8 mouse cellular contexts compared by ENCODE assay signal in genomic region chr12:24707480-24707802, GRCm38 (mm10). TPM values are rescaled to one million over a fixed set of nuclear protein-coding genes. Genes with fewer than 3 reads are reported as not detected.
A peak's percentile ranks its signal among the peaks of the same experiment; 100 is the strongest.
DNase-seq lines count a peak whose midpoint lies in the region; ATAC-seq lines count a peak whose summit lies in the region.

No protein-coding gene starts in this region.

- 1% methylated on average over 9 of the region's 9 CpGs for WGBS in heart, embryonic 15.5 days
- WGBS in hindbrain, embryonic 10.5 days, result under 1% methylated on average over 9 of the region's 9 CpGs
- 0% methylated on average over 9 of the region's 9 CpGs for WGBS in midbrain, embryonic 14.5 days

- no peaks in the 10 kb centered on the region for H3K9me3 ChIP-seq in heart, embryonic 15.5 days (replicated peaks)
- H3K9me3 ChIP-seq in hindbrain, embryonic 10.5 days, result no peaks in the 10 kb centered on the region
- no peaks in the 10 kb centered on the region for H3K9me3 ChIP-seq in midbrain, embryonic 14.5 days (ENCODE audit: control insufficient read depth, low read length)

- H3K27me3 ChIP-seq in heart, embryonic 15.5 days, result no peaks in the 10 kb centered on the region
- H3K27me3 ChIP-seq in hindbrain, embryonic 10.5 days (ENCODE audit: insufficient read depth, poor library complexity, severe bottlenecking), result no peaks in the 10 kb centered on the region
- peaks cover 6% of the 10 kb centered on the region; the same call in 1 of the 2 replicates for H3K27me3 ChIP-seq in midbrain, embryonic 14.5 days (ENCODE audit: control insufficient read depth, insufficient read depth, low read length)

- peak overlapping the region; percentile 59 for H3K9ac ChIP-seq in heart, embryonic 15.5 days
- H3K9ac ChIP-seq in midbrain, embryonic 14.5 days (replicated peaks; ENCODE audit: low read length), result no peak overlapping the region

- peak overlapping the region; percentile 57 for H3K27ac ChIP-seq in heart, embryonic 15.5 days
- H3K27ac ChIP-seq in hindbrain, embryonic 10.5 days, result peak overlapping the region; percentile 99
- no peak overlapping the region for H3K27ac ChIP-seq in midbrain, embryonic 14.5 days (replicated peaks; ENCODE audit: low read depth, low read length)

- no peak for DNase-seq in heart, adult 9 months (ENCODE audit: low spot score in 2 of 2)
- DNase-seq in NIH3T3 (ENCODE audit: low read depth), result peak; percentile 36
- DNase-seq in hindbrain, embryonic 10.5 days (ENCODE audit: low spot score), result peak; percentile 38
- DNase-seq in midbrain, embryonic 14.5 days, result no peak
- no peak for DNase-seq in layer of hippocampus, adult 8-10 months (ENCODE audit: low spot score in 2 of 2)

- H3K4me2 ChIP-seq in heart, embryonic 15.5 days, result peak overlapping the region; percentile 92
- peak overlapping the region; percentile 81 for H3K4me2 ChIP-seq in midbrain, embryonic 14.5 days (ENCODE audit: low read length)

- no peak for ATAC-seq in heart, embryonic 15.5 days (replicated peaks; ENCODE audit: insufficient number of reproducible peaks, insufficient read depth, low FRiP score, low read depth)
- ATAC-seq in midbrain, embryonic 14.5 days (ENCODE audit: low FRiP score, low TSS enrichment), result no peak
- ATAC-seq in erythroid progenitor cell, adult 5-6 weeks (replicated peaks; ENCODE audit: low FRiP score, poor library complexity, severe bottlenecking), result no peak
- ATAC-seq in monocyte, adult 5-6 weeks (replicated peaks; ENCODE audit: insufficient number of reproducible peaks, low FRiP score, low TSS enrichment, poor library complexity, severe bottlenecking), result no peak

- peaks cover 12% of the 10 kb centered on the region for H3K36me3 ChIP-seq in heart, embryonic 15.5 days
- peaks cover 40% of the 10 kb centered on the region for H3K36me3 ChIP-seq in hindbrain, embryonic 10.5 days
- 0 out of 2 replicates have a peak, but pooled peaks cover under 1% of the 10 kb centered on the region for H3K36me3 ChIP-seq in midbrain, embryonic 14.5 days (ENCODE audit: control insufficient read depth, insufficient read depth, low read length)

- H3K4me3 ChIP-seq in heart, embryonic 15.5 days, result peak overlapping the region; percentile 92
- peak overlapping the region; percentile 96 for H3K4me3 ChIP-seq in hindbrain, embryonic 10.5 days
- peak overlapping the region; percentile 87 for H3K4me3 ChIP-seq in midbrain, embryonic 14.5 days (replicated peaks; ENCODE audit: low read depth, low read length)

- H3K4me1 ChIP-seq in heart, embryonic 15.5 days (replicated peaks), result peaks cover 54% of the 10 kb centered on the region
- peaks cover 50% of the 10 kb centered on the region for H3K4me1 ChIP-seq in hindbrain, embryonic 10.5 days (replicated peaks)
- H3K4me1 ChIP-seq in midbrain, embryonic 14.5 days (ENCODE audit: control insufficient read depth, insufficient read depth, low read length), result peaks cover 11% of the 10 kb centered on the region

RNA-seq across cellular contexts. Expression of gene Rrm2, which starts 0.6 kb away (rescaled TPM):
- polyA plus RNA-seq in heart, embryonic 15.5 days (2015; fragmentation: Nextera tagmentation; extraction: Ambion mirVana), result 208 and 223 TPM in 2 replicates
- polyA plus RNA-seq in hindbrain, embryonic 10.5 days (2016; fragmentation: Nextera tagmentation; extraction: Ambion mirVana), result 552 and 686 TPM in 2 replicates
- 38.8 and 62.6 TPM in 2 replicates for polyA plus RNA-seq in midbrain, embryonic 14.5 days (2014; fragmentation: Nextera tagmentation; extraction: Ambion mirVana)
- total RNA-seq in erythroid progenitor cell, adult 5-6 weeks (2015; ENCODE audit: low replicate concordance), result 647 and 687 TPM in 2 replicates
- total RNA-seq in erythroid progenitor cell, adult 5-6 weeks (2017; ENCODE audit: low replicate concordance), result 662 and 846 TPM in 2 replicates
- 5.4 to 11.1 TPM (median 6.5 TPM) in 3 replicates for total RNA-seq in monocyte, adult 5-6 weeks (2017)
- total RNA-seq in layer of hippocampus, adult 8-10 months (2022), result 1 to 10 TPM; 1.3 to 2.2 (median 1.4) TPM

RNA-seq across cellular contexts. Expression of gene Cys1, which starts 25.8 kb away (rescaled TPM):
- 1.4 TPM in 2 replicates for polyA plus RNA-seq in heart, embryonic 15.5 days (2015; fragmentation: Nextera tagmentation; extraction: Ambion mirVana)
- 0.34 and 0.55 TPM in 2 replicates for polyA plus RNA-seq in hindbrain, embryonic 10.5 days (2016; fragmentation: Nextera tagmentation; extraction: Ambion mirVana)
- polyA plus RNA-seq in midbrain, embryonic 14.5 days (2014; fragmentation: Nextera tagmentation; extraction: Ambion mirVana), result 1.4 and 1.8 TPM in 2 replicates
- total RNA-seq in erythroid progenitor cell, adult 5-6 weeks (2015; ENCODE audit: low replicate concordance), result not detected in 2 replicates
- total RNA-seq in erythroid progenitor cell, adult 5-6 weeks (2017; ENCODE audit: low replicate concordance), result 0.39 TPM in 1 of 2 replicates, not detected in the other
- not detected in 3 replicates for total RNA-seq in monocyte, adult 5-6 weeks (2017)
- 10 to 100 TPM; 13.5 to 35.1 (median 25.8) TPM for total RNA-seq in layer of hippocampus, adult 8-10 months (2022)

RNA-seq across cellular contexts. Expression of gene Klf11, which starts 56.4 kb away (rescaled TPM):
- 17.7 and 18.4 TPM in 2 replicates for polyA plus RNA-seq in heart, embryonic 15.5 days (2015; fragmentation: Nextera tagmentation; extraction: Ambion mirVana)
- 13.2 and 14.0 TPM in 2 replicates for polyA plus RNA-seq in hindbrain, embryonic 10.5 days (2016; fragmentation: Nextera tagmentation; extraction: Ambion mirVana)
- polyA plus RNA-seq in midbrain, embryonic 14.5 days (2014; fragmentation: Nextera tagmentation; extraction: Ambion mirVana), result 15.9 and 21.9 TPM in 2 replicates
- total RNA-seq in erythroid progenitor cell, adult 5-6 weeks (2015; ENCODE audit: low replicate concordance), result 30.6 and 40.0 TPM in 2 replicates
- total RNA-seq in erythroid progenitor cell, adult 5-6 weeks (2017; ENCODE audit: low replicate concordance), result 46.6 and 52.6 TPM in 2 replicates
- 27.5 to 35.9 TPM (median 31.5 TPM) in 3 replicates for total RNA-seq in monocyte, adult 5-6 weeks (2017)
- total RNA-seq in layer of hippocampus, adult 8-10 months (2022), result 1 to 10 TPM; 4.5 to 5.6 (median 5.2) TPM

Comparison
In these comparisons a context has a peak if more than half of its experiments do, and no peak if none do; other contexts are left out.
1. DNase-seq: peak in NIH3T3 (single experiment) and hindbrain, embryonic 10.5 days (single experiment); none in heart, adult 9 months (0 of 2), midbrain, embryonic 14.5 days (single experiment) and layer of hippocampus, adult 8-10 months (0 of 2).
2. RNA of gene Rrm2, which starts 0.6 kb away (total RNA-seq): 647 to 846 TPM in erythroid progenitor cell, adult 5-6 weeks; 5.4 to 11.1 TPM in monocyte, adult 5-6 weeks and 1.3 to 2.2 TPM in layer of hippocampus, adult 8-10 months; every median in the first group is over 10 times any median in the second.
3. RNA of gene Cys1, which starts 25.8 kb away (total RNA-seq): 13.5 to 35.1 TPM in layer of hippocampus, adult 8-10 months; 0.39 TPM in erythroid progenitor cell, adult 5-6 weeks and not detected in monocyte, adult 5-6 weeks; every median in the first group is over 10 times any median in the second.
4. Peak in every context shown above with its lines, with median percentiles within 50 percentile points of each other: H3K4me3 ChIP-seq.